Mouse (Mus musculus) mature B cell (primary cell): ENCODE measurements around the gene Akap9.
"Not testable (repeated sequence)": the region's sequence is repeated elsewhere in the genome, so short reads cannot be mapped to it uniquely, and the experiment has no call there.

Source experiments
- in situ Hi-C: fragments of 300-500 bp; cut with MboI; formaldehyde crosslinking; loops from 2 replicates; pipeline ENCODE4 v1.14.3; 2019

Akap9 gene

GRCm38 (mm10) chr5:3969114-3969513 is 41.3 kb downstream of the Akap9 start:
- in situ Hi-C loops, result no loop called here

- in situ Hi-C loops, result no loop called here
Measured at GRCm38 (mm10) chr5:3970936-3971335, 43.1 kb downstream of the Akap9 start.

GRCm38 (mm10) chr5:3973764-3974163 is 45.9 kb downstream of the Akap9 start:
- in situ Hi-C loops, result no loop called here

- in situ Hi-C loops, result no loop called here
Measured at GRCm38 (mm10) chr5:3974896-3975295, 47.0 kb downstream of the Akap9 start.

- in situ Hi-C loops, result no loop called here
Measured at GRCm38 (mm10) chr5:3976111-3976510, 48.3 kb downstream of the Akap9 start.

GRCm38 (mm10) chr5:3977904-3978303 is 50.0 kb downstream of the Akap9 start:
- in situ Hi-C loops, result no loop called here

GRCm38 (mm10) chr5:3989608-3990007 is 61.8 kb downstream of the Akap9 start:
- in situ Hi-C loops, result no loop called here

- in situ Hi-C loops, result no loop called here
Measured at GRCm38 (mm10) chr5:3990499-3990898, 62.6 kb downstream of the Akap9 start.

- in situ Hi-C loops, result no loop called here
Measured at GRCm38 (mm10) chr5:4004531-4005469, 76.9 kb downstream of the Akap9 start.

GRCm38 (mm10) chr5:4006606-4007005 is 78.8 kb downstream of the Akap9 start:
- in situ Hi-C loops, result no loop called here

- in situ Hi-C loops, result no loop called here
Measured at GRCm38 (mm10) chr5:4008266-4008665, 80.4 kb downstream of the Akap9 start.

- in situ Hi-C loops, result no loop called here
Measured at GRCm38 (mm10) chr5:4009540-4009939, 81.7 kb downstream of the Akap9 start.

GRCm38 (mm10) chr5:4017646-4018045 is 89.8 kb downstream of the Akap9 start:
- in situ Hi-C loops, result not testable (repeated sequence)

- in situ Hi-C loops, result no loop called here
Measured at GRCm38 (mm10) chr5:4019377-4019776, 91.5 kb downstream of the Akap9 start.

GRCm38 (mm10) chr5:4020018-4020417 is 92.2 kb downstream of the Akap9 start:
- in situ Hi-C loops, result no loop called here

- in situ Hi-C loops, result no loop called here
Measured at GRCm38 (mm10) chr5:4023186-4023585, 95.3 kb downstream of the Akap9 start.

- in situ Hi-C loops, result no loop called here
Measured at GRCm38 (mm10) chr5:4023742-4024681, 96.2 kb downstream of the Akap9 start.

GRCm38 (mm10) chr5:4024727-4025126 is 96.9 kb downstream of the Akap9 start:
- in situ Hi-C loops, result no loop called here

- in situ Hi-C loops, result not testable (repeated sequence)
Measured at GRCm38 (mm10) chr5:4026336-4026735, 98.5 kb downstream of the Akap9 start.

GRCm38 (mm10) chr5:4028486-4029173 is 100.8 kb downstream of the Akap9 start:
- in situ Hi-C loops, result no loop called here

GRCm38 (mm10) chr5:4031846-4032245 is 104.0 kb downstream of the Akap9 start:
- in situ Hi-C loops, result no loop called here

GRCm38 (mm10) chr5:4036686-4037085 is 108.8 kb downstream of the Akap9 start:
- in situ Hi-C loops, result no loop called here
